Mouse (Mus musculus): ENCODE results near the gene Igsf21.

GRCm38 (mm10) chr4:139978716-139979115, 267.9 kb downstream of the Igsf21 start:
- TF ChIP-seq CTCF (IDR thresholded peaks at IDR 0.05; ENCODE audit: borderline replicate concordance, extremely low read depth, insufficient read depth, insufficient read length) (no peak), POLR2A (IDR thresholded peaks at IDR 0.05; ENCODE audit: borderline replicate concordance, extremely low read depth, insufficient read depth, insufficient read length, poor library complexity, severe bottlenecking) (no peak)
